Mouse (Mus musculus): Measurements from ENCODE around the gene Pdcd7.

DNA sequence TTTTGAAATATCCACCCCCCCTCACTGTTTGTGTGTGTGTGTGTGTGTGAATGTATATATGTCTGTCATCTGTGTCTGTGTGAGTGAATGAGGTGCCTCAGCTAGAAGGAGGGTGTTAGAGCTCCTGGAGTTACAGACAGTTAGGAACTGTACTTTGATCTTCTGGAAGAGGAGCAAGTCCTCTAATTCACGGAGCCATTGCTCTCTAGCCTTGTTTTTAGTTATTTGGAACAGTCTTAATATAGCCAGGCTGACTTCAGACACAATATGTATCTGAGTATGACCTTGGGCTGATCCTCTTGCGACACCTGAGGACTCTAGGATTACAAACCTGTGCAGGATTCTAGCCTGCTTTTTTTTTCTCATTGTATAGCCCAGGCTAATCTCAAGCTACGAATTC, 47.1 kb upstream of the Pdcd7 start:
- TF ChIP-seq HCFC1 (IDR thresholded peaks at IDR 0.05; ENCODE audit: borderline replicate concordance, insufficient read depth, low read length): no peak
- TF ChIP-seq ZC3H11A (IDR thresholded peaks at IDR 0.05; ENCODE audit: borderline replicate concordance, low read depth, low read length): no peak
- TF ChIP-seq CHD2 (IDR thresholded peaks at IDR 0.05; ENCODE audit: low read depth, low read length): no peak
- no peak for TF ChIP-seq ZNF384 (IDR thresholded peaks at IDR 0.05; ENCODE audit: low read depth, low read length)
- no peak for TF ChIP-seq MAFK (IDR thresholded peaks at IDR 0.05; ENCODE audit: insufficient read depth, low read depth, low read length)
